Mouse (Mus musculus): ENCODE data around the gene 1810010D01Rik.

Gene 1810010D01Rik

DNA sequence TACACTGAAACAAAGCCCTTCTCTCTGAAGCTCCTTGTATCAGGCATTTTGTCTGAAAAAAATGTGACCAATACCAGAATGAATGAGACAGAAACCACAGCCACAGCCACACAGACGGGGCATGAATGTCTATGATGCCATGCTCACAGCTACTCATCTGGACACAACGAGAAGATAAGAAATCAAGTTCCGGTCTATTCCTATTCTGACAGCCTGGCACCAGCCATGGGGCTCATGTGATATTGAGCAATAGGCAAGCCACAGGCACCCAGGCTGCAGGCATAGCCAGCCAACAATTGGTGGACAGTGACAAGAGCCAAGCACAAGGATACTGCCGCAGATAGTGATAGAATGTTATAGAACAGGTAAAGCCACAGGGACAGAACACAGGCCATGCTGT lies 7.6 kb upstream of the 1810010D01Rik start:
- no peak for DNase-seq (ENCODE audit: low read depth, low spot score)

DNA sequence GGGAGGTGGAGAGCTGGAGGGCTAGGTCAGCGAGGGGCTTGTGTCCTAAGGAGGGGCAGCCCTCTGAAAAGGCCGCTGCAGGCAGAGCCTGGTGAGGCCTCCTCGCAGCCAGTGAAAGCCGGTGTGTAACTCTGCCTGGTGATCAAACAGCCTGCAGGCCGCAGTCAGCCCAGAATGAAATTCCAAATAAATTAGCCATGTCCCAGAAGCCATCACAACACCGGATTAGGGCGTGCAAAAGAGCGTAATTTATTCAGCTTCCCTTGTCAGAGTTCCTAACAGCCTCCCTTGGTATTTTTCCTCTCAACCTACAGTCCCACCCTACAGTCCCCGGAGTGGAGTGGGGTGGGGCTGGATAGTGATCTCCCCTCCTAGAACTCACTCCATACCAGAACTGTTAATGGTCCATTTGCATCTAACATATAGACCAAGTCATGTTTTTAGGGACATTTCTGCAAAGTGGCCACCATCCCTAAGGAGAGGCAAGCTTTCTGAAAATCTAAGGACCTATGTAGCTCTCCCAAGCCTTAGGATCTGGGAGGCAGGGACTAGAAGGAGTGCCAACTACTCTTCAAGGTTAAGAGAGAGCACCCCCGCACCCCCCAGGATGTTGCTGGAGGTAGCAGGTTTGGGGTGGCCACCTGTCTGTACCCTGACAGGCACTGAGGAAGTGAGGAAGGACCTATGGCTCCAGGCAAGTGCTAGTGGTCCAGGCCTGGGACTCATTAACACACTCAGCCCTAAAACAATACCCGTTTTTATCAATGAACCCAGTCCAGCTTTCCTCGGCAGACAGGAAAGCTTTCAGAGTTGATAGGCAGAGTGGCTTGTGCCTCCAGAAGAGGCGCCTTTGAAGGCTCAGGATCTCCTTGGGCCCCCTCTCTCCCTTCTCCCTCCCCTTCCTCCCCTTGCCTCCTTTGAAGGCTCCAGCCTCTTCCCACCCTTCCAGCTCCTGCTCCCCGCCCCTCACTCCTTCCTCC lies 4.1 kb upstream of the 1810010D01Rik start:
- DNase-seq (ENCODE audit: low read depth, low spot score): no peak

DNA sequence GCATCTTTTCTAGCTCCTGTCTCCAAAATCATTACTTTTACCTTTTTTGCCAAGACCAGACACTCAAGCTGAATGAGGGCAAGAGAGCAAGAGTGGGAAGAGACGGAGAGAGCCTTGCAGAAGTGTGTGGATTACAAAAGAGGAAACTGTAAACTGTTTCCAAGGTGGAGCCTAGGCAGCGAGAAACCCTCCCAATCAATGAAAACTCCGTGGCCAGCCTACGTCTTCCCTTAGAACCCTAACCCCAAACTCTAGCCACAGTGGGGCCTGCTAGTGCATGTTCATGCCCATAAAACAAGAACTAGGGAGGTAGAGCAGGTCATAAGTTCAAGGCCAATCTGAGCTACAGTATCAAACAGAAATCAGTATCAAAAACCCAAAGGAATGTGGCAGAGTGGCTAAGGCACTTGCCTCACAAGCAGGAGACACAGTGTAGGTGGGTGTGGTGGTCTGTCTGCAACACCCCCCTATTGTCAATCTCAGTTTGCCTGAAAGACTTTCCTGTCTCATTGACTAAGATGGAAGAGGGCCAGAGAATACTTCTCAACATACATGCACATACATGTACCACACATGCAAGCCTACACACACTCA lies 2.7 kb upstream of the 1810010D01Rik start:
- DNase-seq (ENCODE audit: low read depth, low spot score): no peak

DNA sequence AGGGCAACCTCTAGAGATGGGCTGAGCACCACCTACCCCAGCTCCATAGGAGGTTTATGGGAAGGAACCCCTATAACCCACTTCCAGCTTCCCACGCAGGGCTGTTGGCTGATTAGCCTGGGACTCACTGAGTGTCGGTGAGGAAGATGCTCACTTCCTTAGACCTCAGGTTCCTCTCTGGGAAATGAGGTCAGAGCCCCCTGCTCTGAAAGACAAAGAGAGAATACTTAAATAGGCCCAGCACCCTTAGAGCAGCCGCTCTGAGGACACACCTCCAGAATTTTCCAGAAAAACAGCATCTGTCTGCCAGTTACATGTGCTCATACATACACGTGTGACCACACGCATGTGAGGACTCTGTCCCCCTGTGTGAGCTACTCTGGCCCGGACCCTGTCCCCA lies 1.1 kb downstream of the 1810010D01Rik start:
- no peak for DNase-seq (ENCODE audit: low read depth, low spot score)

DNA sequence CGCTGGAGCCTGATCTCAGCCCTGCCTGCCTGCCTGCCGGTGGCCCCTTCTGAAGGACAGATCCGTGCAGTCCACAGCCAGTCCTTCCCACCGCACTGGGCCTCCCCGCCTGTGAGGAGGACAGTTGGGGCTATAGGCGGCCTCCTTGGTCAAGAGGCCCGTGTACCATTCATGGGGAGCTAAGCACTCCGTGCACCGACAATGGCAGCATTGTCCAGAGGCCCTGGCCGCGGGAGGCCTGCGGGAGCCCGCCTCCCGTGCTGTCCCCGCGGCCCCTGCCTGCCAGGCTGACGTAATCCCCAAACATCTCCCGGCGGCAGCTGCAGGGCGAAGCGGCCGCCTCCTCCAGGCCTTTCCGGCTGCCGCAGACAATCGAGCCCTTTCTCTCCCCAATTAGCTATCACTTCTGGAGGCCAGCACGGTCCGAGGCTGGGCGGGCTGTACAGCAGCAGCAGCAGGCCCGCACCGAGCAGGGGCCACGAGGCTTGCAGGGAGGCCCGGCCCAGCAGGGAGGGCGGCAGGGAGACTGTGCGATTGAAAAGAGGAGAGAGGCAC lies 1.8 kb downstream of the 1810010D01Rik start:
- no peak for DNase-seq (ENCODE audit: low read depth, low spot score)

DNA sequence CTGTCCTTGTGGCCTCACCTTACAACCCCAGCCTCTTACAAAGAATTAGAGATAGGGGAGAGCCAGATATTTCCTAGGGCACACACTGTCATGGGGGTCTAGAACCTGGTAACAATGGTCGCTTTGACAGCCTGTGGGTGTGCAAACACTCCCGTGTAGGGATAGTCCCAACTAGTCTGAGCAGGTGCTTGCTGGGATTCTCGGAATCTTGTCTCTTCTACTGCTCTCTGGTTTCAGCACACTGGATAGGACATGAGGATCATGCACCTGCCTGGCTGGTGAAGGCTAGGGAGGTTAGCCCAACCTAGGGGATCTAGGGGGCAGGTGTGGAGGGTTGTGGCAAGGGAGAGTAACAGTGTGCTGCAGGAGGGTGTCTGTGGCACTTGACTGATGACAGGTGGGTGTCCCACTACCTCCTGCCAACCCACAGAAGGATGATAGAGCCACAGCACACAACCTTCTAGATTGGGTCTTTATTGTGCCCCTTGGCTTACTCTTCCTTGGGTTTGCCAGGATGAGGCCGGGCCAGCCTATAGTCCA lies 2.5 kb downstream of the 1810010D01Rik start:
- DNase-seq (ENCODE audit: low read depth, low spot score): no peak

DNA sequence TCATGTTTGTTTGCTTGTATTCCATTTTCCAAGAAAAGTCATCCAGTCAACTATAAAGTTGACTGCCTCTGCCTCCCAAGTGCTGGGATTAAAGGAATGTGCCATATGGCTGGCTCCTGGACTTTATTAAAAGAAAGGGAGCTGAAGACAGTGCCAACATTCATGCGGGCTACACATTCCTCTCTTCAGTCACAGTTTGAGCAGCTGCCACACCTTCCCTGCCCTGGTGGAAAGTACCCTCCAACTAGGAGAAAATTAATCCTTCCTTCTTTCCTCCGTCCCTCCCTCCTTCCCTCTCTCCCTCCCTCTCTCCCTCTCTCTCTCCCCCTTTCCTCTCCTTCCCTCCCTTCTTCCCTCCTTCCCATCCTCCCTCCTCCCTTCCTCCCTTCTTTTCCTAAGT lies 8.2 kb downstream of the 1810010D01Rik start:
- DNase-seq (ENCODE audit: low read depth, low spot score): no peak

DNA sequence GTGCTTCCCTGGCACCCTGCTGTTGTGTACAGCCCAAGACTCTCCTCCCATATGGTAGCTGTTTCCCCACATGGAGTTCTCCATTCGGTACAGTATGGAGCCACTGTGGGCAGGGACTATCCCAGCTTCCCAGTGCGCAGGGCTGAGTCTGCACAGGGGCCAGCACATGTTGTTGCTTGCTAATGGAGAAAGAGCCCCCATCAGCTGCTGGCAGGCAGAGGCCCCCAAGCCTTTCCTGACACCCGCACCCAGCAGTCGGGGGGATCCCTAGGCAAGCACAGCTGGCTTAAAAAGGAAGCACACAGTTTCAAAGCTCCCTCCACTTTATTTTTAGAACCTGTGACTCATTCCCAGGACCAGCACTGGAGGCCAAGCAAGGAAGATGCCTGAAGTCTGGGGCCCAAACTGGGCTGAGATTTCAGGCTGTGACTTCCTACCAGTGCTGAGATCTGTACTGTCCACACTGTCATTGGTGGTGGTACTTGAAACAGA lies 9.7 kb downstream of the 1810010D01Rik start:
- no peak for DNase-seq (ENCODE audit: low read depth, low spot score)

DNA sequence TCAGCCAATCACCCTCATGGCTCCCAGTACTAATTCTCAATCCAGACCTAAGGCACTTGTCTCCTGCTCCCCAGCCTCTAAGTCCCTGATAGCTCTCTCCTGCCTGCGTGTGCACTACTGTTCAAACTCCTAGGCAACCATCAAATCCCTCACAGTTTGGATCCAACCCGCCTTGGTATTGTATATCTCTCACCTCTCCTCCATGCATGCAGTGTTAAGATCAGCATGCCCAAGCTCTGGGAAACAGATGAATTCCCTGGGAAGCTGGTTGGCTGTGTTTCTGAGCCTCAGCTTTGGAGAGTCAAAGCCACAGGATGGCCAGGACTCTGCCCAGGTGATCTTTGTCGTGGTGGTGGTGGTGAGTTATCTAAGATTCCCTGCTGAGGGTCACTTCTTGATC lies 10.2 kb downstream of the 1810010D01Rik start:
- no peak for DNase-seq (ENCODE audit: low read depth, low spot score)

DNA sequence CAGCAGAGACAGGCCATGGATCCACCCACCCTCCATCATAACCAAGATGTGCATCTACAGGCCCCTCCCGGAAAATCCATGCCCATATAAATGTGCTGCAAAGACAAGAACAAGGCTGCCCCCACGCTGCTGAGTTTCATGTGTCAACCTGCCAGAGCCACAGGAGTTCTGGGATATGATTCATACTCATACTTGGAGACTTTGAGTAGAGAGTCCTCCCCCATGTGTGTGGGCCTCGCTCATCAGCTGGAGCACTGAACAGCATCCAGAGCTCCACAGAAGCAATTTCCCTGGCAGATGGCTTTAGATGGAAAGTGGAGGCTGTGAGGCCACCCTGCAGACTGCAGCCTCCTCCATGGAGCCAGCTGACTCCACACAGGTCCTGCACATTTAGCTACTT lies 10.9 kb downstream of the 1810010D01Rik start:
- DNase-seq (ENCODE audit: low read depth, low spot score): no peak

DNA sequence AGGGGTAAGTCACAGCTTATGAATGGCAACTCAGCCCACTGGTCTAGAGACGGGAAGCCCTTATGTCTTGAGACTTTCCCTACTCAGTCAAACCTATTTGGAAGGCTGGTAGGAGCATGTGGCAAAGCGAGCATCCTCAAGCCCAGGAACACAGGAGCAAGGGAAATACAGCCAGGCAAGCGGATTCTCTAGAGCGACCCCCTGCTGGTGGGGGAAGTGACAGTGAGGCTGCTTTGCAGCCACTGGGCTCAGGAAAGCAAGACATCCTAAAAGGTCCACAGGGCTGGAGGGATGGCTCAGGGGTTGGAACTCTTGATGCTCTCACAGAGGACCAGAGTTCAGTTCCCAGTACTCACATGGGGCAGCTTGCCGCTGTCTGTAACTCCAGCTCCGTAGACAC lies 11.6 kb downstream of the 1810010D01Rik start:
- DNase-seq (ENCODE audit: low read depth, low spot score): no peak

DNA sequence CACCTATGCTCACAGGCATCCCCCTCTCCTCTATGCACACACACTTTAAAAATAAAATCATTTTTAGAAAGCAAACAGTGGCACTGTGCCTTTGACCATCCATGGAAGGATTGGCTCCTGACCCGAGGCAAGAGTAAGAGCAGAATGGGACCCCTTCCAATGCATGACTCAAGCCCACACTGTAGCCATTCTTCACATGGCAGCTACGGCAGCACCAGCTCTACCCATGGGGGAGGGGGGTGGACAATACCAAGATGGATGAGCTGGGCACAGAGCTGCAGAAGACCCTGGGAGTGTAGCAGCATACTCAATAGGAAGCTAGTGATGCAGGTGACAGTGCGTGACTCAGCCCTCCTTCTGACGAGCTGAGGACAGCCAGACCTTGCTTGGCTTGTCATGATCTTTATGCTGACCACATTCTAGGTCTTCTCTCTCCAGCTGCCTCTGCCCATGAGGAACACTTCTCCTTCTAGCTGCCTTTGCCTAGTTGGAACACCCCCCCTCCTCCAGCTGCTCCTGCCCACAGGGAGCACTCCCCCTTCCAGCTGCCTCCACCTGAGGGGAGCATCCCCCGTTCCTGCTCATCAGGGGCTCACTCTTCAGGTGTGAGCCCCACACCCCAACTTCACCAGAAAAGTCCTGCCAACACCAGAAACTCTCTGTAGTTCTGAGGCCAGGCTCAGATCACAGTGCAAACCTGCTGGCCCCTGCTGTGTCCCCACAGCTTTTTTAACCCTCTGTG lies 12.6 kb downstream of the 1810010D01Rik start:
- DNase-seq (ENCODE audit: low read depth, low spot score): no peak

DNA sequence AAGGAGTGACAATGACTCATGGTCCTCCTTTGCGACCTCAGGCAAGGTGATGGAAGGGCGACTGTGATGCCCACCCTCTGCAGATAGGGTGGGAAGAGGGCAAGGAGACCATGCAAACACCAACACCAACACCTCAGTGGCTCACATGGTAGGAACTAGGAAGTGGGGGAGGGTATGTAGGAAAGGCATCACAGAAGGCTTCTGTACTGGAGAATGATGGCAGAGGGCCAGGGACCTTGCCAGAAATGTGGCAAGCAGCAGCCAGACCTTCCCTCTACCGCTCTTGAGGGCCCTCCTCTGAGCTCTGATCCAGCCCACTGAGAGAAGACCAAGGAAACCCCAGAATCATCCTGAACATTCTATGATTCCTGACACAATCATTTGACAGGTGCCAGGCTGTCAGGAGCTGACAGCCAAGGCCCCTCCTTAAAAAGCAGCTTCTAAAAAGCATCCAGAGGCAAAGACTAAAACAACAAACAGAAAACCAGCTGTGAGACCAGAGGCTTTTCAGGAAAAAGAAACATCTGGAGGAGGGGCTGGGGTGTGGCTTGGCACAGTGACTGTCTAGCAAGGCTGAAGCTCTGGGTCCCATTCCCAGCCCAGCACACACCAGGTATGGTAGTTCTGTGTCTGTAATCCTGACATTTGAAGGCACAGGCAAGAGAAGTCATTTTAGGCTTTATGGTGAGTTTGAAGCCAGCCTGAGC lies 13.3 kb downstream of the 1810010D01Rik start:
- DNase-seq (ENCODE audit: low read depth, low spot score): no peak

DNA sequence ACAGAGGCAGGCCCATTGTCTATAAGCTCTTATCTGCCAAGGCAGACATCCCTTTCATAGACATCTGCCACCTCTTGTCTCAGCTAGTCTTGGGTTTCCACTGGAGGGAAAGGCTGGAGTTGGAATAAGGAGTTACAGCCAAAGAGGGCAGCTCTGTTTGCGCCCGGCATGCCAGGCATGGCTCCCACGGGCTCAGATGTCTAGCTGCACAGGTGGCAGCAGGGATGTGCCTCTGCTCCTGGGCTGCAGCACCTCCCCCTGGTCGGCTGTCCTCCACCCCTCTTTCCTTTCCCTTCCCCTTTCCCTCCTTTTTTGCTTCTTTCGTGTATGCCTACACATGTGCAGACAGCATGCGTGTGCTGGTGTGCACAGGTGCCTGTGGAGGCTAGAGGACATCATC lies 15.1 kb downstream of the 1810010D01Rik start:
- no peak for DNase-seq (ENCODE audit: low read depth, low spot score)

DNA sequence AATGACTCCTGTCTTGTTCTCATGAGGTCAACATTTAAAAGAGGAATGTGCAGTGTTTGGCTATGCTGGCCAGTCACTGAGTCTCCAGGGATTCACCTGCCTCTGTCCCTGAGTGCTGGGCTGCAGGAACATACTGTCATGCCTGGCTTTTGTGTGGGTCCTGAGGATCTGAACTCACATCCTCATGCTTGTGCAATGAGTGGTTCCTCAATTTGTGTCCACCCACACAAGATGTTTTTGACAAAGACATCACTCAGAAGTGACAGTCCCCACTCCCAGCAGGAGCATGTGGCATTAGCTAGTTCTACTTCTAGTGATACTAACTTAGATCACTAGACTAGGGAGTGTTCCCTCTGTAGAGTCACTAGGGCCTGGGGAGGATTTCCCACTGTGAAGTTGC lies 17.4 kb downstream of the 1810010D01Rik start:
- no peak for DNase-seq (ENCODE audit: low read depth, low spot score)

DNA sequence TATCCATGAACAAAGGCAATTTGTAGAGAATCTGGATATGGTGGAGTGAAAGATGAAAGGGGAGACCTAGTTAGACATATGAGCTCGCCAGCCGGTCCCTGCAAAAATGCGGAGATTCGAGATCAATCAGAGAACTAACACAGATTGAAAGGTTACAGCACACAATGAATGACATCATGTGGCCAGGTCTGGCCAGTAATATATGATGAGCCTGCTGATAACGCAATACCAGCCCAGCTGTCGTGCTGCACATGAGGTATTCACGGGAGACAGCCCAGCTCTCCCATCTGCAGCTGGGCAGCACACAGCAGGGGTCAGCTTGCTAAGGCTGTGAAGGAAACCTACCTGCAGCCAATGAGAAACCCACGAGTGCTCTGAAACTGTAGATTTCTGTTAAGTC lies 18.6 kb downstream of the 1810010D01Rik start:
- no peak for DNase-seq (ENCODE audit: low read depth, low spot score)

DNA sequence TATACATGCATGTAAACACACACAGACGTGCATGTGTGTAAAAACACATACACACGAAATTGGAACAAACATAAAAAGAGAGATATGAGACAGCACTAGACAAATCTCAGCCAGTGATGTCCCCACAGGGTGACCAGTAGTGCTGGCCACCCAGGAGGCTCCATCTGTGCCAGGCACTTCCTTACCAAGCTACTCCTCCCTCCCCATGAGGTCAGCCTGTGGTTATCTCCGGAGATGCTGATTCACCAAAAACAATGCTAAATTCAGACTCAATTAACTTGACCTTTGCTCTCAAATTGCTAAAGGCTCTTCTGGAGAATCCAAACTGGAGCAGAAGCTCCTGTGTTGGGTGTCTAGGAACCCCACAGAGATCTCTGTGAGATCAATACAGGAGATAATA lies 20.1 kb downstream of the 1810010D01Rik start:
- DNase-seq (ENCODE audit: low read depth, low spot score): no peak

DNA sequence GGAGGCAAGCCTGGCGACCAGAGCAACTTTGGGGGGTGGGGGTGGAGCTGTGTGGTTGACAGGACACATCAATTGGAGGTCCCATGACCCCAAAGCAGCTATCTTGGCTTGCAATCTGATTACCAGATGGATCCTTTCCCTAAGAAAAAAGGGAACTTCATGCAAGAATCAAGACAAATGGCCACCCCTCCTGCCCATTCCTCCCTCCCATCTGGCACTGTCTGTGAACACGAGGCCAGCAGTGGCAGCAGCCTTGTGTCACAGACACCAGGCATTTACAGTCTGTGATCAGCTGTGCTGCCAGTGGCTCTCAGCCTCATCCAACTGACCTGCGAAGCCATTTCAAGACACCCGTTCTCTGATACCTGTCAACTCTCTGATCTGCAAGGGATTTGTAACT lies 25.5 kb downstream of the 1810010D01Rik start:
- no peak for DNase-seq (ENCODE audit: low read depth, low spot score)

DNA sequence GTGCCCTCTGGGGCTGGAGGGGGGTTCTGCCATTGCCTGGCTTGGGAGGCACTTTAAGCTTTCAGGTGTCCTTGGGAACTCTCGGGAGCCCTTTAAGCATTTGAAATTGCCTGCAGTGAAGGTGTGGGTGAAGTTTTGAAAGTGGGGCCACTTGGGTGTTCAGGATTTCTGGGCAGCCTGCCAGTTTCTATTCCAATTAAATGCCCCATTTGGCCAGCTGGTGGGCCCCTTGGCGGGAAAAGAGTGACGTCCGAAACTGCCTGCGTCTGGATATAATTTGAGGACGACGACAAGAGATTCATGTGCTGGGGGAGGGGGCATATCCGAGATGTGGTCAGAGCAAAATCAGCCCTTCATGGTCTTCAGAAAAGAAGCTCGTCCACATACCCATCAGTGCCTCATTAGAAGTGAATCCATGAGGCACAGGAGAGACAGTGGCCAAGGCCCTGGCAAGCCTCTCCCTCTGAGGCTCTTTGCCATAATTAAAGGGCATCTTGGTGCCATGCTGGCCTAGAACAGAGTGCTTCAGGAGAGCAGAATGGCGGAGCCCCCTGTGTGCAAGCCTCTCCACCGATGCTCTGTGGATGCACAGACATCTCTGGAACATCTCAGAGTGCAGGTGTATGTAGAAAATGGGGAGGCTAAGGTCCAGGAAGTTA lies 26.4 kb downstream of the 1810010D01Rik start:
- DNase-seq (ENCODE audit: low read depth, low spot score): no peak

DNA sequence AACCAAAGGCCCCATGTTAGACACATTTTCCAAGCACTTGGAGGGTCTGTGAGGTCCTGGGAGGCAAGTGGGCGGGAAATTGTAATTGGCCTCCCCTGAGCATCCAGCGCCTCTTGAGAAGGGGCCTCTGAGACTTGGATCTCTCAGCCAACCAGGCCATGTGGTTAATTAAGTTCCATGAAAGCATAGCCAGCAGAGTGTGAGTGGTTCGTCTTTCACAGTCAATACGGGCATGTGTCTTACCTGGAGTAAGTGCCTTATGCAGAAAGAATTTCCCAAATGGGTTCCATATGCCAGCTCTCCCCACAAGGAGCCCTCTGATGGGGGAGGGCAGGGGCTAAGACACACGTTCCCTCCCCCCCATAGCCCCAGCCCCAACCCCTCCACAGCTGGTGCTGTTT lies 28.2 kb downstream of the 1810010D01Rik start:
- no peak for DNase-seq (ENCODE audit: low read depth, low spot score)
